Comparison of ENCODE assay signal across 12 mouse cellular contexts in genomic region chr9:107901627-107901914, GRCm38 (mm10). TPM values are rescaled to one million over a fixed set of nuclear protein-coding genes. Genes with fewer than 3 reads are reported as not detected.
A peak's percentile ranks its signal among the peaks of the same experiment; 100 is the strongest.
DNase-seq lines count a peak whose midpoint lies in the region; ATAC-seq and TF ChIP-seq lines count a peak whose summit lies in the region.
"Had no signal": no experiment of that assay in that cellular context is flagged by ENCODE, and none has a peak within 500 bp of the region (broad histone marks: within the 10 kb centered on the region; RNA-seq: fewer than 3 reads in every experiment).

No protein-coding gene starts in this region.

- WGBS in kidney, embryonic 14.5 days, result 15% methylated on average over 17 of the region's 17 CpGs
- WGBS in embryonic facial prominence, embryonic 14.5 days, result 18% methylated on average over 12 of the region's 17 CpGs
- 18% methylated on average over 17 of the region's 17 CpGs for WGBS in intestine, embryonic 16.5 days
- 13% methylated on average over 17 of the region's 17 CpGs for WGBS in midbrain, postnatal 0 days

- H3K27me3 ChIP-seq in kidney, embryonic 14.5 days (ENCODE audit: control insufficient read depth, insufficient read depth, low read length), result peaks cover 11% of the 10 kb centered on the region
- H3K27me3 ChIP-seq in embryonic facial prominence, embryonic 14.5 days (replicated peaks; ENCODE audit: control insufficient read depth, insufficient read depth, low read length), result peaks cover 15% of the 10 kb centered on the region
- H3K27me3 ChIP-seq in intestine, embryonic 16.5 days (replicated peaks; ENCODE audit: control insufficient read depth, insufficient read depth, low read length), result no peaks in the 10 kb centered on the region
- H3K27me3 ChIP-seq in midbrain, postnatal 0 days (ENCODE audit: insufficient read depth, low read length), result no peaks in the 10 kb centered on the region
- H3K27me3 ChIP-seq: CH12.LX had no signal

- no peak overlapping the region for H3K9ac ChIP-seq in kidney, embryonic 14.5 days (ENCODE audit: low read depth, low read length)
- peak overlapping the region; percentile 54 for H3K9ac ChIP-seq in embryonic facial prominence, embryonic 14.5 days (ENCODE audit: low read depth, low read length)
- H3K9ac ChIP-seq in intestine, embryonic 16.5 days (ENCODE audit: low read depth, low read length), result no peak overlapping the region
- H3K9ac ChIP-seq in midbrain, postnatal 0 days (replicated peaks; ENCODE audit: low read length, poor library complexity, severe bottlenecking), result no peak overlapping the region

- no peak for DNase-seq in kidney, adult 8-10 months
- no peak for DNase-seq in embryonic facial prominence, embryonic 14.5 days (ENCODE audit: low spot score)
- no peak for DNase-seq in midbrain, postnatal 0 days (ENCODE audit: low spot score)
- no peak for DNase-seq in frontal cortex, postnatal 36 days (ENCODE audit: low spot score in 2 of 2)
- DNase-seq in adrenal gland, postnatal 36 days, result no peak
- DNase-seq in left cerebral cortex, adult 18-20 months (ENCODE audit: low spot score in 2 of 2), result no peak

- no peaks in the 10 kb centered on the region for H3K36me3 ChIP-seq in kidney, embryonic 14.5 days (ENCODE audit: control insufficient read depth, insufficient read depth, low read length)
- H3K36me3 ChIP-seq in embryonic facial prominence, embryonic 14.5 days (ENCODE audit: control insufficient read depth, insufficient read depth, low read length), result peaks cover 7% of the 10 kb centered on the region
- H3K36me3 ChIP-seq in intestine, embryonic 16.5 days (ENCODE audit: control insufficient read depth, insufficient read depth, low read length), result peaks cover 2% of the 10 kb centered on the region; the same call in 1 of the 2 replicates
- peaks cover 11% of the 10 kb centered on the region for H3K36me3 ChIP-seq in midbrain, postnatal 0 days (ENCODE audit: insufficient read depth, low read length)

- peak overlapping the region; percentile 37 for H3K4me3 ChIP-seq in kidney, embryonic 14.5 days (ENCODE audit: low read length)
- H3K4me3 ChIP-seq in embryonic facial prominence, embryonic 14.5 days (ENCODE audit: low read depth, low read length), result peak overlapping the region; percentile 32
- no peak overlapping the region for H3K4me3 ChIP-seq in intestine, embryonic 16.5 days (ENCODE audit: low read length)
- H3K4me3 ChIP-seq in midbrain, postnatal 0 days (ENCODE audit: low read depth, low read length), result peak overlapping the region; percentile 30
- H3K4me3 ChIP-seq: megakaryocyte, embryonic 14.5 days had no signal

- peaks cover 22% of the 10 kb centered on the region for H3K4me1 ChIP-seq in kidney, embryonic 14.5 days (ENCODE audit: control insufficient read depth, insufficient read depth, low read length)
- H3K4me1 ChIP-seq in embryonic facial prominence, embryonic 14.5 days (ENCODE audit: control insufficient read depth, insufficient read depth, low read length), result peaks cover 12% of the 10 kb centered on the region
- peaks cover 12% of the 10 kb centered on the region for H3K4me1 ChIP-seq in intestine, embryonic 16.5 days (ENCODE audit: control insufficient read depth, insufficient read depth, low read length)
- H3K4me1 ChIP-seq in midbrain, postnatal 0 days (ENCODE audit: insufficient read depth, low read length), result peaks cover 1% of the 10 kb centered on the region; the same call in 1 of the 2 replicates

- H3K4me2 ChIP-seq in kidney, embryonic 14.5 days (replicated peaks; ENCODE audit: low read depth, low read length), result peak overlapping the region; percentile 79
- H3K4me2 ChIP-seq in embryonic facial prominence, embryonic 14.5 days (ENCODE audit: low read depth, low read length), result peak overlapping the region; percentile 56
- H3K4me2 ChIP-seq in intestine, embryonic 16.5 days (ENCODE audit: low read depth, low read length), result peak overlapping the region; percentile 37
- peak overlapping the region; percentile 58 for H3K4me2 ChIP-seq in midbrain, postnatal 0 days (ENCODE audit: low read depth, low read length, poor library complexity, severe bottlenecking)

- no peak; the same call in 1 of the 2 replicates for ATAC-seq in kidney, embryonic 14.5 days (ENCODE audit: low FRiP score, low TSS enrichment)
- no peak for ATAC-seq in embryonic facial prominence, embryonic 14.5 days (ENCODE audit: low read depth)
- ATAC-seq in intestine, embryonic 16.5 days, result no peak; the same call in 1 of the 2 replicates
- no peak for ATAC-seq in midbrain, postnatal 0 days (ENCODE audit: low FRiP score)

- no peaks in the 10 kb centered on the region for H3K9me3 ChIP-seq in kidney, embryonic 14.5 days (ENCODE audit: control insufficient read depth, low read length)
- H3K9me3 ChIP-seq in embryonic facial prominence, embryonic 14.5 days (ENCODE audit: control insufficient read depth, low read length), result no peaks in the 10 kb centered on the region
- no peaks in the 10 kb centered on the region for H3K9me3 ChIP-seq in intestine, embryonic 16.5 days (ENCODE audit: control insufficient read depth, low read length)
- no peaks in the 10 kb centered on the region for H3K9me3 ChIP-seq in midbrain, postnatal 0 days (ENCODE audit: low read length)
- H3K9me3 ChIP-seq: megakaryocyte, embryonic 14.5 days had no signal

- no peak overlapping the region for H3K27ac ChIP-seq in kidney, embryonic 14.5 days (ENCODE audit: low read depth, low read length)
- H3K27ac ChIP-seq in embryonic facial prominence, embryonic 14.5 days (replicated peaks; ENCODE audit: low read depth, low read length), result no peak overlapping the region
- no peak overlapping the region for H3K27ac ChIP-seq in intestine, embryonic 16.5 days (ENCODE audit: low read length)
- H3K27ac ChIP-seq in midbrain, postnatal 0 days (ENCODE audit: low read depth, low read length), result no peak overlapping the region

- TF ChIP-seq CTCF in midbrain, postnatal 0 days (IDR thresholded peaks at IDR 0.05), result no peak

RNA-seq across cellular contexts. Expression of gene Mst1r, which starts 5.1 kb away (rescaled TPM):
- polyA plus RNA-seq in kidney, embryonic 14.5 days (2014; fragmentation: Nextera tagmentation; extraction: Ambion mirVana), result 0.39 and 0.80 TPM in 2 replicates
- 2.8 and 3.1 TPM in 2 replicates for polyA plus RNA-seq in embryonic facial prominence, embryonic 14.5 days (2014; fragmentation: Nextera tagmentation; extraction: Ambion mirVana)
- polyA plus RNA-seq in intestine, embryonic 16.5 days (2015; fragmentation: Nextera tagmentation; extraction: Ambion mirVana), result 13.3 and 16.9 TPM in 2 replicates
- 1.2 and 1.8 TPM in 2 replicates for total RNA-seq in midbrain, postnatal 0 days (2014; rRNA removed)
- polyA plus RNA-seq in midbrain, postnatal 0 days (2015; fragmentation: Nextera tagmentation; extraction: Ambion mirVana), result 1.1 and 1.2 TPM in 2 replicates
- total RNA-seq in adrenal gland, postnatal 36 days (2021), result 10 to 100 TPM in 1 of 2 experiments, 1 to 10 TPM in 1; 5.2 to 11.9 TPM
- total RNA-seq in left cerebral cortex, adult 18-20 months (2021), result 1 to 10 TPM in 1 of 2 experiments, under 1 TPM in 1; 0.89 to 1.2 TPM
- total RNA-seq: CH12.LX had no signal

RNA-seq across cellular contexts. Expression of gene Mon1a, which starts 13.6 kb away (rescaled TPM):
- polyA plus RNA-seq in kidney, embryonic 14.5 days (2014; fragmentation: Nextera tagmentation; extraction: Ambion mirVana), result 9.9 and 11.5 TPM in 2 replicates
- polyA plus RNA-seq in embryonic facial prominence, embryonic 14.5 days (2014; fragmentation: Nextera tagmentation; extraction: Ambion mirVana), result 11.4 and 11.8 TPM in 2 replicates
- polyA plus RNA-seq in intestine, embryonic 16.5 days (2015; fragmentation: Nextera tagmentation; extraction: Ambion mirVana), result 22.5 and 23.8 TPM in 2 replicates
- 23.9 and 24.9 TPM in 2 replicates for total RNA-seq in midbrain, postnatal 0 days (2014; rRNA removed)
- 16.7 and 18.1 TPM in 2 replicates for polyA plus RNA-seq in midbrain, postnatal 0 days (2015; fragmentation: Nextera tagmentation; extraction: Ambion mirVana)
- 10 to 100 TPM; 17.7 to 19.8 TPM for total RNA-seq in adrenal gland, postnatal 36 days (2021)
- 10 to 100 TPM; 27.1 to 28.1 TPM for total RNA-seq in left cerebral cortex, adult 18-20 months (2021)

RNA-seq across cellular contexts. Expression of gene Actl11, which starts 26.7 kb away (rescaled TPM):
- polyA plus RNA-seq in kidney, embryonic 14.5 days (2014; fragmentation: Nextera tagmentation; extraction: Ambion mirVana), result not detected in 2 replicates
- polyA plus RNA-seq in embryonic facial prominence, embryonic 14.5 days (2014; fragmentation: Nextera tagmentation; extraction: Ambion mirVana), result not detected in 2 replicates
- polyA plus RNA-seq in intestine, embryonic 16.5 days (2015; fragmentation: Nextera tagmentation; extraction: Ambion mirVana), result not detected in 2 replicates
- 0.05 TPM in 1 of 2 replicates, not detected in the other for total RNA-seq in midbrain, postnatal 0 days (2014; rRNA removed)
- polyA plus RNA-seq in midbrain, postnatal 0 days (2015; fragmentation: Nextera tagmentation; extraction: Ambion mirVana), result not detected in 2 replicates
- total RNA-seq in adrenal gland, postnatal 36 days (2021), result not detected
- not detected for total RNA-seq in left cerebral cortex, adult 18-20 months (2021)
- total RNA-seq: adrenal gland, postnatal 25 days; CH12.LX had no signal
- polyA plus RNA-seq: erythroblast, embryonic 14.5 days had no signal

RNA-seq across cellular contexts. Expression of gene Rbm6, which starts 28.5 kb away (rescaled TPM):
- polyA plus RNA-seq in kidney, embryonic 14.5 days (2014; fragmentation: Nextera tagmentation; extraction: Ambion mirVana), result 55.9 and 75.1 TPM in 2 replicates
- 52.2 and 61.0 TPM in 2 replicates for polyA plus RNA-seq in embryonic facial prominence, embryonic 14.5 days (2014; fragmentation: Nextera tagmentation; extraction: Ambion mirVana)
- 48.6 and 55.4 TPM in 2 replicates for polyA plus RNA-seq in intestine, embryonic 16.5 days (2015; fragmentation: Nextera tagmentation; extraction: Ambion mirVana)
- 81.3 and 87.9 TPM in 2 replicates for total RNA-seq in midbrain, postnatal 0 days (2014; rRNA removed)
- polyA plus RNA-seq in midbrain, postnatal 0 days (2015; fragmentation: Nextera tagmentation; extraction: Ambion mirVana), result 48.8 and 57.9 TPM in 2 replicates
- 10 to 100 TPM; 45.6 to 55.8 TPM for total RNA-seq in adrenal gland, postnatal 36 days (2021)
- total RNA-seq in left cerebral cortex, adult 18-20 months (2021), result 10 to 100 TPM; 54.0 to 57.3 TPM

RNA-seq across cellular contexts. Expression of gene Camkv, which starts 33.9 kb away (rescaled TPM):
- 0.77 and 0.79 TPM in 2 replicates for polyA plus RNA-seq in kidney, embryonic 14.5 days (2014; fragmentation: Nextera tagmentation; extraction: Ambion mirVana)
- 2.2 and 2.6 TPM in 2 replicates for polyA plus RNA-seq in embryonic facial prominence, embryonic 14.5 days (2014; fragmentation: Nextera tagmentation; extraction: Ambion mirVana)
- polyA plus RNA-seq in intestine, embryonic 16.5 days (2015; fragmentation: Nextera tagmentation; extraction: Ambion mirVana), result 1.3 and 1.7 TPM in 2 replicates
- total RNA-seq in midbrain, postnatal 0 days (2014; rRNA removed), result 133 and 153 TPM in 2 replicates
- polyA plus RNA-seq in midbrain, postnatal 0 days (2015; fragmentation: Nextera tagmentation; extraction: Ambion mirVana), result 136 and 149 TPM in 2 replicates
- total RNA-seq in adrenal gland, postnatal 36 days (2021), result 1 to 10 TPM; 2.9 to 3.6 TPM
- 100 to 1,000 TPM; 322 to 377 TPM for total RNA-seq in left cerebral cortex, adult 18-20 months (2021)
- total RNA-seq: CH12.LX had no signal
